Mouse (Mus musculus) embryonic facial prominence, embryonic 10.5 days (tissue): ENCODE results near the gene Cplx2. TPM values are rescaled to one million over a fixed set of nuclear protein-coding genes. Genes with fewer than 3 reads are reported as not detected.

Experiments used
- DNase-seq: peaks from one replicate; pipeline ENCODE4 v3.0.0-alpha.2; 2017; ENCODE audit warnings: low spot score
- H3K27ac ChIP-seq: fragments of 300-500 bp; sonication (generic); replicated peaks from 2 replicates; pipeline ENCODE4 v1.5.1; 2016; ENCODE audit warnings: mild to moderate bottlenecking
- H3K27me3 ChIP-seq: fragments of 300-500 bp; sonication (generic); replicated peaks from 2 replicates; pipeline ENCODE4 v1.6.1; 2016; ENCODE audit warnings: low read depth, mild to moderate bottlenecking; ENCODE audit not compliant: poor library complexity, severe bottlenecking
- H3K36me3 ChIP-seq: fragments of 300-500 bp; sonication (generic); replicated peaks from 2 replicates; pipeline ENCODE4 v1.6.1; 2016; ENCODE audit warnings: mild to moderate bottlenecking, moderate library complexity
- H3K4me1 ChIP-seq: fragments of 300-500 bp; sonication (generic); 2 replicates; pipeline ENCODE4 v1.6.1; 2016
- H3K4me3 ChIP-seq: fragments of 300-500 bp; sonication (generic); 2 replicates; pipeline ENCODE4 v1.5.1; 2016; ENCODE audit warnings: mild to moderate bottlenecking, moderate library complexity
- H3K9me3 ChIP-seq: fragments of 300-500 bp; sonication (generic); 2 replicates; pipeline ENCODE4 v1.6.1; 2016; ENCODE audit warnings: mild to moderate bottlenecking
- WGBS: fragments of 180-500 bp; shearing (Covaris S2); methylation state at CpG from one replicate; pipeline ENCODE4 v1.1.7; 2016; 5-methylcytosine and 5-hydroxymethylcytosine counted together
- polyA plus RNA-seq: library from polyadenylated mRNA; unstranded; fragments of >200 nt; fragmentation: Nextera tagmentation; extraction: Ambion mirVana; gene quantifications from 2 replicates; pipeline ENCODE4 v1.2.1, GENCODE M21; 2016

Gene Cplx2
- polyA plus RNA-seq, 1 experiment from 2014 or later: 6.9 TPM

- DNase-seq: no peak
- Histone ChIP-seq H3K9me3 (no peaks in the 10 kb centered on the region), H3K4me3 (no peak overlapping the region), H3K36me3 (no peaks in the 10 kb centered on the region), H3K4me1 (no peaks in the 10 kb centered on the region), H3K27ac (no peak overlapping the region), H3K27me3 (no peaks in the 10 kb centered on the region)
- WGBS: 93% methylated on average over 4 of the region's 4 CpGs
Measured at GRCm38 (mm10) chr13:54391313-54391712, 20.2 kb downstream of the Cplx2 start.

- Histone ChIP-seq H3K27me3 (no peaks in the 10 kb centered on the region), H3K36me3 (no peaks in the 10 kb centered on the region), H3K27ac (no peak overlapping the region), H3K4me1 (no peaks in the 10 kb centered on the region), H3K4me3 (no peak overlapping the region), H3K9me3 (no peaks in the 10 kb centered on the region)
- no peak for DNase-seq
- 74% methylated on average over 4 of the region's 4 CpGs for WGBS
Measured at GRCm38 (mm10) chr13:54397069-54397468, 25.9 kb downstream of the Cplx2 start.

GRCm38 (mm10) chr13:54400565-54401179 lies 29.5 kb downstream of the Cplx2 start:
- no peaks in the 10 kb centered on the region for H3K27me3 ChIP-seq
- H3K36me3 ChIP-seq: no peaks in the 10 kb centered on the region
- peaks cover 19% of the 10 kb centered on the region for H3K4me1 ChIP-seq
- no peak for DNase-seq
- 73% methylated on average over 7 of the region's 7 CpGs for WGBS
- H3K27ac ChIP-seq: no peak overlapping the region
- H3K9me3 ChIP-seq: peaks cover 3% of the 10 kb centered on the region; the same call in 1 of the 2 replicates
- H3K4me3 ChIP-seq: no peak overlapping the region

GRCm38 (mm10) chr13:54401180-54401569 lies 30.0 kb downstream of the Cplx2 start:
- H3K9me3 ChIP-seq: peaks cover 3% of the 10 kb centered on the region; the same call in 1 of the 2 replicates
- H3K4me3 ChIP-seq: no peak overlapping the region
- DNase-seq: no peak
- H3K27me3 ChIP-seq: no peaks in the 10 kb centered on the region
- 81% methylated on average over 5 of the region's 5 CpGs for WGBS
- peaks cover 19% of the 10 kb centered on the region for H3K4me1 ChIP-seq
- no peak overlapping the region for H3K27ac ChIP-seq
- no peaks in the 10 kb centered on the region for H3K36me3 ChIP-seq

- no peaks in the 10 kb centered on the region for H3K36me3 ChIP-seq
- no peak for DNase-seq
- 63% methylated on average over 4 of the region's 4 CpGs for WGBS
- peaks cover 3% of the 10 kb centered on the region; the same call in 1 of the 2 replicates for H3K9me3 ChIP-seq
- H3K27me3 ChIP-seq: no peaks in the 10 kb centered on the region
- no peak overlapping the region for H3K27ac ChIP-seq
- H3K4me3 ChIP-seq: no peak overlapping the region
- H3K4me1 ChIP-seq: peaks cover 19% of the 10 kb centered on the region
Measured at GRCm38 (mm10) chr13:54402346-54402745, 31.2 kb downstream of the Cplx2 start.

- Histone ChIP-seq H3K27me3 (no peaks in the 10 kb centered on the region), H3K27ac (0 out of 2 replicates have a peak overlapping the region, but pooled peaks have one; percentile 57), H3K4me3 (no peak overlapping the region), H3K9me3 (peaks cover 3% of the 10 kb centered on the region; the same call in 1 of the 2 replicates), H3K36me3 (no peaks in the 10 kb centered on the region), H3K4me1 (peaks cover 19% of the 10 kb centered on the region)
- 80% methylated on average over 17 of the region's 17 CpGs for WGBS
- DNase-seq: no peak
Measured at GRCm38 (mm10) chr13:54403224-54404070, 32.3 kb downstream of the Cplx2 start.

GRCm38 (mm10) chr13:54404205-54404604 lies 33.1 kb downstream of the Cplx2 start:
- WGBS: 63% methylated on average over 3 of the region's 3 CpGs
- Histone ChIP-seq H3K36me3 (no peaks in the 10 kb centered on the region), H3K27me3 (no peaks in the 10 kb centered on the region), H3K9me3 (peaks cover 3% of the 10 kb centered on the region; the same call in 1 of the 2 replicates), H3K27ac (no peak overlapping the region), H3K4me3 (no peak overlapping the region), H3K4me1 (peaks cover 19% of the 10 kb centered on the region)
- DNase-seq: no peak

GRCm38 (mm10) chr13:54405805-54406204 lies 34.7 kb downstream of the Cplx2 start:
- DNase-seq: no peak
- 87% methylated on average over 2 of the region's 2 CpGs for WGBS
- H3K36me3 ChIP-seq: no peaks in the 10 kb centered on the region

GRCm38 (mm10) chr13:54411656-54412055 lies 40.5 kb downstream of the Cplx2 start:
- H3K4me3 ChIP-seq: no peak overlapping the region
- DNase-seq: no peak
- no peak overlapping the region for H3K27ac ChIP-seq
- no peaks in the 10 kb centered on the region for H3K36me3 ChIP-seq
- 87% methylated on average over 3 of the region's 3 CpGs for WGBS
- peaks cover 15% of the 10 kb centered on the region for H3K4me1 ChIP-seq
- no peaks in the 10 kb centered on the region for H3K27me3 ChIP-seq
- no peaks in the 10 kb centered on the region for H3K9me3 ChIP-seq

More at GRCm38 (mm10) chr13:54405805-54406204, 34.7 kb downstream of the Cplx2 start:
- no peak overlapping the region for H3K4me3 ChIP-seq
- H3K4me1 ChIP-seq: peaks cover 19% of the 10 kb centered on the region
- peaks cover 3% of the 10 kb centered on the region; the same call in 1 of the 2 replicates for H3K9me3 ChIP-seq
- no peaks in the 10 kb centered on the region for H3K27me3 ChIP-seq
- H3K27ac ChIP-seq: no peak overlapping the region

GRCm38 (mm10) chr13:54412236-54412635 lies 41.1 kb downstream of the Cplx2 start:
- WGBS: 19% methylated on average over 7 of the region's 7 CpGs
- Histone ChIP-seq H3K36me3 (no peaks in the 10 kb centered on the region), H3K4me1 (peaks cover 15% of the 10 kb centered on the region), H3K27me3 (no peaks in the 10 kb centered on the region), H3K4me3 (no peak overlapping the region), H3K27ac (no peak overlapping the region), H3K9me3 (no peaks in the 10 kb centered on the region)
- peak; percentile 26 for DNase-seq

- WGBS: 84% methylated on average over 4 of the region's 4 CpGs
- Histone ChIP-seq H3K27me3 (no peaks in the 10 kb centered on the region), H3K4me3 (no peak overlapping the region), H3K4me1 (peaks cover 15% of the 10 kb centered on the region), H3K36me3 (no peaks in the 10 kb centered on the region), H3K9me3 (no peaks in the 10 kb centered on the region), H3K27ac (0 out of 2 replicates have a peak overlapping the region, but pooled peaks have one; percentile 5)
- no peak for DNase-seq
Measured at GRCm38 (mm10) chr13:54412721-54413120, 41.6 kb downstream of the Cplx2 start.

- WGBS: 94% methylated on average over 4 of the region's 4 CpGs
- Histone ChIP-seq H3K36me3 (no peaks in the 10 kb centered on the region), H3K4me1 (peaks cover 15% of the 10 kb centered on the region), H3K27me3 (no peaks in the 10 kb centered on the region), H3K9me3 (no peaks in the 10 kb centered on the region), H3K27ac (no peak overlapping the region), H3K4me3 (no peak overlapping the region)
- DNase-seq: no peak
Measured at GRCm38 (mm10) chr13:54415059-54415458, 43.9 kb downstream of the Cplx2 start.
